Mouse (Mus musculus) stomach, postnatal 0 days (tissue): ENCODE results near the gene Cog6.

Experiments used
- CTCF ChIP-seq: IDR thresholded peaks from 2 replicates; pipeline ENCODE4 v1.5.1; 2016; ENCODE audit warnings: antibody characterized with exemption, low read depth, mild to moderate bottlenecking, moderate library complexity
- EP300 ChIP-seq: optimal IDR thresholded peaks from 2 replicates; pipeline ENCODE3; 2016; ENCODE audit warnings: antibody characterized with exemption

- TF ChIP-seq CTCF (no peak), EP300 (no peak)
Measured at GRCm38 (mm10) chr3:52997381-52997780, 19.7 kb downstream of the Cog6 start.
